Mouse (Mus musculus): ENCODE data around the gene Rasl2-9.
"Not testable (repeated sequence)": the region's sequence is repeated elsewhere in the genome, so short reads cannot be mapped to it uniquely, and the experiment has no call there.

The Rasl2-9 gene

GRCm38 (mm10) chr7:5125549-5126406 is at the start of gene Rasl2-9:
TSS of gene Rasl2-9 (minus strand) at chr7:5125950.
- no peak for TF ChIP-seq GATA4 (IDR thresholded peaks at IDR 0.05; ENCODE audit: insufficient replicate concordance, low read length)

DNA sequence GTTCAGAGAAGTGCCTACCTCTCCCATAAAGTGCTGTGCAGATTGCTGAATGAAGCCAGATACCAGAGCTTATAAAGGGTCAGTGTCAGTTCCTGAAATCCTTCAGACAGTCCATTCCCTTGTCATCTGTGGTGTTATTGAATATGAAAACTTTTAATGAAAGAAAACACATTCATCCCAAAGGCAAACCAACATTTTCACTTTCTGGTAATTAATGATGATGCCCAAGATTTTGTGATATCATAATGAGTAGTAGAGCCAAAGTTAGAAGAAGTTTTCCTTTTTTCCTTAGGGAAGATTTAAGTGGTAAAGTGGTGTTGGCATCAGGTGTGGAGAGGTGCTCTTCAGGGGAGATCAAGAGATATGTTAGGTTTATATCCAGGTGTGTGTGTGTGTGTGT is 23.8 kb upstream of the Rasl2-9 start, which contains the start of gene Vmn1r55:
Gene Vmn1r55 (minus strand): TSS at position 101 of the 400 bp plus-strand sequence.
- TF ChIP-seq GATA4 (IDR thresholded peaks at IDR 0.05; ENCODE audit: insufficient replicate concordance, low read length) = not testable (repeated sequence)

DNA sequence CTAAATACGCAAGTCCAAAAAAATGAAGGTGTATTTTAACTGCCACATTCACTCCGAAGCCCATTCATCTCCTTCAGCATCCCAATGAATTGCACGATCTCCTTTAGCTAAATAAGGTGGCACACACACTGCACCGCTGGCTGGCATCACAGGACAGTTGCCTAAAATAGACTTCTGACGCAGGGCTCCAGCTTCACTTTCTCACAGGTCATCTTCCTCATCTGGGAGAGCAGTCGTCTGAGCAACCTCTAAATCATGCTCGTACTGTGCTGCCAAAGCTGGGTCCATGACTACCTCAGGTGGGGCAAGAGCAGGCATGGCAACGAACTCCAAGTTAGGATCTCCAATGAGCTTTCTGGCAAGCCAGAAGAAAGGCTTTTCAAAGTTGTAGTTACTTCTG is 672 bp downstream of the Rasl2-9 start:
- no peak for TF ChIP-seq GATA4 (IDR thresholded peaks at IDR 0.05; ENCODE audit: insufficient replicate concordance, low read length)

GRCm38 (mm10) chr7:5116850-5117249 is 8.9 kb downstream of the Rasl2-9 start, which contains the start of gene Rfpl4:
TSS of gene Rfpl4 (minus strand) at chr7:5116950.
- no peak for TF ChIP-seq GATA4 (IDR thresholded peaks at IDR 0.05; ENCODE audit: insufficient replicate concordance, low read length)

DNA sequence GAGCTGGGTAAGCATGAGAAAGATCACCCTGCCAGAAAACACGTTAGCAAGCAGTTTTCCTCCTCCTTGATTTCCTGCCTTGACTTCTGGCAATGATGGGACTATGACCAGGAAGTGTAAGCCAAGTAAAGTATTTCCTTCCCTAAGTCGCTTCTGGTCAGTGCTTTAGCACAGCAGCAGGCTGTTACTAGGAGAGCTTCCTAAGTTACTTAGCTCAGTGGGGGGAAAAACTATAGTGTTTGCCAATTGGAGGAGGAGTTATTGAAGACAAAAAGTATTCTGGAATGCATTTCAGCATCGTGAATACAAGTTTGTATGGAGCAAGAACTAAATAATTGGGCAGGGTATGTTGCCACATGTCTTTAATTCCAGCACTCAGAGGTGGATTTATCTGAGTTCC is 13.0 kb downstream of the Rasl2-9 start:
- TF ChIP-seq GATA4 (IDR thresholded peaks at IDR 0.05; ENCODE audit: insufficient replicate concordance, low read length) = no peak

- TF ChIP-seq GATA4 (IDR thresholded peaks at IDR 0.05; ENCODE audit: insufficient replicate concordance, low read length) = no peak
These were observed 16.4 kb downstream of the Rasl2-9 start for GRCm38 (mm10) chr7:5109301-5109700.

GRCm38 (mm10) chr7:5108272-5108671 is 17.5 kb downstream of the Rasl2-9 start:
- no peak for TF ChIP-seq GATA4 (IDR thresholded peaks at IDR 0.05; ENCODE audit: insufficient replicate concordance, low read length)

DNA sequence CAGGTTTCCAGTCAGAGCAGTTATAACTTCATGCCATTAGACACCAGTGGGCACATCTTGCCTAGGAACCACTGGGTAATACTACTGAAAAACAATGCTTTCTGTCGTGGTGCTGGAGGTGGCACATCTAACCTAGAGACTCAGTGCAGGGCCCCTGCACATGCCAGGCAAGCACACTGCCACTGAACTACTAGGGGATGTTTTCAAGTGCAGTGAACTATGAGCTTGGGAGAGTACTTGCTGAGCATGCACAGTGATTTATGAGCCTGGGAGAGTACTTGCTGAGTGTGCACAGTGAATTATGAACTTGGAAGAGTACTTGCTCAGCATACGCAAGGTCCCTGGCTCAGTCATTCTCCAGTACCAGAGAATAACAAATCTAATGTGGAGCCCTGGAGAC is 23.2 kb downstream of the Rasl2-9 start:
- no peak for TF ChIP-seq GATA4 (IDR thresholded peaks at IDR 0.05; ENCODE audit: insufficient replicate concordance, low read length)

DNA sequence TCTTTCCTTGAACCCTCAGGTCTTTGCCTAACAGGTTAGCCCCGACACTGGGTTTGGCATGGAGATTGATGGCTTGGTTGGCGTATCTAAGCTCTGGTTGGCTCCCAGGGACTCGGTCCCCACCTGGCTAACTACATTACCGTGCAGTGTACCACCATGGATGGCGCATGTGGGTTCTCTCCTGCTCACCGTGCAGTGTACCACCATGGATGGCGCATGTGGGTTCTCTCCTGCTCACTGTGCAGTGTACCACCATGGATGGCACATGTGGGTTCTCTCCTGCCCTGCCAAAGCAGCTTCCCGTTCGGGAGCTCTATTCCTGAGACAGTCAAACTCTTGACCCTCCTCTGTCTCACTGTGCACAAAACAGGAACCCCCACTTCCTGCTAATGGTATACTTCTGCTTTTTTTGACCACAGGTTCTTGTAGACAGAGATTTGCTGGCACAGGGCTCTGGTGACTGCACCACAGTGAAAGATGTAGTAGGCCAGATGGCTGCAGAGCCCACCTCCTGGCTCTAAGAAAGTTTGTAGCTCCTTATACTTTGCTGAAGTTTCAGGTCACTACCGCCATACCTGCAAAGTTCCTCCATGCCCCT is 24.6 kb downstream of the Rasl2-9 start:
- no peak for TF ChIP-seq GATA4 (IDR thresholded peaks at IDR 0.05; ENCODE audit: insufficient replicate concordance, low read length)

DNA sequence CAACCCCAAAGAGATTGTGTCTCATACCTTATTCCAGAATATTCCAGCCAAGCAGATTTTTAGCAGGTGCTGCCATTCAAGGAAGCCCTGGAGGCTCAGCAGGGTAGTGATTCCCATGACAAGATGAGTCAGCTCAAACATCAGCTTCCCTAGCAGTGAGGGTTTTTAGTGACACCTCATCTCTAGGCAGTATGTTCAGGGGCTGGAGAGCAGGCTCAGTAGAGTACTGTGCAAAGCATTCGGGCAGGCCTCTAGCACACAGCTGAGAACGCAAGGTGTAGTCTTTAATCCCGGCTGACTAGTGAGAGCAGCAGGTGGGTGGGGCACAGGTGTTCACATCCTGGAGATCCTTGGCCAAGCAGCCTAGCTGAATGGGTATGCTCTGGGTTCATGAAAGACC is 26.0 kb downstream of the Rasl2-9 start:
- no peak for TF ChIP-seq GATA4 (IDR thresholded peaks at IDR 0.05; ENCODE audit: insufficient replicate concordance, low read length)

DNA sequence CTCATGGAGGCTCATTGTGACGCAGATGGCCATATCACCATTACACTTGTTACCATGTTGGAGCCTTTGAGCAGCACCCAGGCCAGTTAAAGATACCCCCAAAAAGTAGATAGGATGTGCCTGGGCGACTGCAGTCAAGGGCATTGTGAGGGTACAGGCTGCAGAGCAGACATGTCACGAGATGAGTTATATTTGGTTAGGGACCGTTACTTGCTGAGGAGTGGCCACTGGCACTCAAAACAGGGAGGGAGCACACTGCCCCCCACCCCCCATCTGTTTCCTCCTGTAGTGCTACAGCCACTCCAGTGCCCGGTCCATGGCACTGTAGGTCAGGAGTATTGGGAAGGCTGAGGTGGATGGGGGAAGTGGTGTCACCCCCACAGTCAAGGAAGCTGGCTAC is 27.0 kb downstream of the Rasl2-9 start:
- no peak for TF ChIP-seq GATA4 (IDR thresholded peaks at IDR 0.05; ENCODE audit: insufficient replicate concordance, low read length)

DNA sequence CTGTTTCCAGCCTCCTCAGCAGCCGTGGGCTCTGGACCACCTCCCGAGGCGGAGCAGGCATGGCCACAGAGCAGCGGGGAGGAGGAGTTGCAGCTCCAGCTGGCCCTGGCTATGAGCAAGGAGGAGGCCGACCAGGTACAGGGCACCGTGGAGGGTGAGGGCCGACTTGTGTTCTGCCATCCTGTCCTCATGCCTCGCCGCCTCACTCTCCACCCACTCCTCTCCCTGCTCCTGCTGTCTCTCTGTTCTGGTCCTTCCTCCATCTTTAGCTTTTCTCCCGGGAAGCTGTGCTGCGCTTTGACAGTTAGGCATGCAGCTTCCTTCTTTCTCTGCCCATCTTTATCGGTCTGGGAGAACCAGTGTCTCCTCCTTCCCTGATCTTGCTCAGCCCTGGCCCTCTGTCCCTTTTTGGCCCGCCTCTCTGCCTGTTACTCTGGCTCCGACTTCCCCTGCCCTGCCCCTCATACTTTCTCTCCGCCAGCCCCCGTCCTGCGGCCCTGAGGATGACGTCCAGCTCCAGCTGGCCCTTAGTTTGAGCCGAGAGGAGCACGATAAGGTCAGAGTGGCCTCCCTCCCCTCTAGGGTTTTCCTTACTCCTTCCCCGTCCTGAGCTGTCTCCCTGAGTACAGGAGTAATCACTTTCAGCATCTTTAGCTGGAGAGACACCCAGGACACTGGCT is 32.8 kb downstream of the Rasl2-9 start:
- no peak for TF ChIP-seq GATA4 (IDR thresholded peaks at IDR 0.05; ENCODE audit: insufficient replicate concordance, low read length)

DNA sequence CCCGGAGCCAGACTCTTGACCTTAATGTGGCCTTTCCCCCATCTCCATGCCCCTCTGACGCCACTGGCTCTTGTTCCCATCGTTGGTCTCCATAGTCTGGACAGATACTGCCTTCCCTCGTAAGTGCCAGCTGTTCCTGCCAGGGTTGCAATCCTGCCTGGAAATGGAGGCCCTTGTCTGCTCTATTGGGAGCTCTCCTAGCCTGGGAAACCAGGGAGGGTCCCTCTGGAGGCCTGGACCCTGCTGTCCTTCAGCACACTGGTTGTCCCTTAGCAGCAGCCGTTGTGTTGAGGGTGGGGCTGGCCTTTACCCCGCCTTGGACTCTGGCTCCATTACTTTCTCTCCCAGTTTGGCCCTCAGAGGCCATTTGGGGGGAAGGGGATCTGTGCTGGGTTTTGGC is 33.4 kb downstream of the Rasl2-9 start:
- TF ChIP-seq GATA4 (IDR thresholded peaks at IDR 0.05; ENCODE audit: insufficient replicate concordance, low read length) = no peak

- TF ChIP-seq GATA4 (IDR thresholded peaks at IDR 0.05; ENCODE audit: insufficient replicate concordance, low read length) = no peak
These were observed 34.6 kb downstream of the Rasl2-9 start for GRCm38 (mm10) chr7:5091008-5091728.

- TF ChIP-seq GATA4 (IDR thresholded peaks at IDR 0.05; ENCODE audit: insufficient replicate concordance, low read length) = no peak
These were observed 35.9 kb downstream of the Rasl2-9 start for GRCm38 (mm10) chr7:5089853-5090252.

Data from liver, adult (tissue).